Mouse (Mus musculus) embryonic fibroblast, embryonic 13.5 days (primary cell): Measurements from ENCODE around the gene Ltc4s.

Source experiments
- CTCF ChIP-seq: IDR thresholded peaks from 2 replicates; pipeline ENCODE4 v1.5.1; 2011; ENCODE audit warnings: mild to moderate bottlenecking, control low read depth, low read length, moderate library complexity, borderline replicate concordance; ENCODE audit not compliant: insufficient read depth
- POLR2A ChIP-seq: IDR thresholded peaks from 2 replicates; pipeline ENCODE4 v1.6.1; 2011; ENCODE audit warnings: low read depth, mild to moderate bottlenecking, control low read depth, low read length, moderate library complexity

DNA sequence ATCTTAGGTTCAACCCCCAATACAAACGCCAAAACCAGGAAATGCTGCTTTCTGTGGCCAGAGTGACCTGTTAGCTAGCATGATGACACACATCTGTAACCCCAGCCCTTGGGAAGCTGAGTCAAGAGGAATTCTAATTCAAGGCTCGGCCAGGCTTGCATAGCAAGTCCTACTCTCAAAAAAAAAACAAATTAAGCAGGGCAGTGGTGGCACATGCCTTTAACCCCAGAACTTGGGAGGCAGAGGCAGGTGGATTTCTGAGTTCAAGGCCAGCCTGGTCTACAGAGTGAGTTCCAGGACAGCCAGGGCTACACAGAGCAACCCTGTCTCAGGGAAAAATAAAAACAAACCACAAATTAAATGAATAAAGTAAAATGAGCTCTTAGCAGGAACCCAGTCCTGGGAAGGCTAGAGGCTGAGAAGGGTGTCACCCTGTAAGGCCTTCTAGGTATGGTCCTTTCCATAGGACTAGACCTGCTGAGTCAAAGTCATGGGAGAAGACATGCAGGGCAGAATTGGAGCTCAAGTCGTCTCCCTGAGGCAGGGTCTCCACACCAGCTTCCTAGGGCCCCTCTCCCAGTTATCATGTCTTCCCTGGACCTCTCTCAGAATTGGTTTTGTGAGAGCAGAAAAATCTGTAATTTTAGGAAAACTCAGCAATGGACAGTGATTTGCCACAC is 26.2 kb downstream of the Ltc4s start:
- TF ChIP-seq CTCF, result no peak
- TF ChIP-seq POLR2A, result no peak
